Mouse (Mus musculus) testis, adult 2 months (tissue): Measurements from ENCODE around the gene Slc35b2.

Experiments used
- CTCF ChIP-seq: fragments of 200-500 bp; IDR thresholded peaks from 2 replicates; pipeline ENCODE4 v1.5.1; 2012; ENCODE audit warnings: low read depth, mild to moderate bottlenecking, inconsistent platforms, low read length, moderate library complexity; ENCODE audit not compliant: control insufficient read depth, insufficient read depth, insufficient replicate concordance
- POLR2A ChIP-seq: fragments of 200-500 bp; IDR thresholded peaks from 2 replicates; pipeline ENCODE4 v1.6.1; 2012; ENCODE audit warnings: low read depth, mild to moderate bottlenecking, inconsistent platforms, low read length, moderate library complexity; ENCODE audit not compliant: control insufficient read depth

GRCm38 (mm10) chr17:45575123-45575897 is 11.6 kb downstream of the Slc35b2 start:
- TF ChIP-seq POLR2A (no peak), CTCF (no peak)
